Mouse (Mus musculus): Measurements from ENCODE around the gene Xylt1.

GRCm38 (mm10) chr7:117495751-117496150, 115.0 kb downstream of the Xylt1 start:
- no peak for TF ChIP-seq CTCF (IDR thresholded peaks at IDR 0.05; ENCODE audit: control insufficient read depth, insufficient read depth, low read length)
- no peak for TF ChIP-seq POLR2A (IDR thresholded peaks at IDR 0.05; ENCODE audit: borderline replicate concordance, control insufficient read depth, low read depth, low read length)
